Mouse (Mus musculus) heart, adult 8-10 months (tissue): ENCODE measurements around the gene 1700013F07Rik. TPM values are rescaled to one million over a fixed set of nuclear protein-coding genes. Genes with fewer than 3 reads are reported as not detected.
"Not testable (repeated sequence)": the region's sequence is repeated elsewhere in the genome, so short reads cannot be mapped to it uniquely, and the experiment has no call there.

Experiments
- DNase-seq: peaks from one replicate; pipeline ENCODE4 v3.0.0; 2022; ENCODE audit warnings: low spot score
- total RNA-seq, 4 experiments: library from RNA; stranded (reverse); gene quantifications; 2 replicates each; pipeline ENCODE4 v1.2.4; 2022

Gene 1700013F07Rik
- total RNA-seq = not detected

DNA sequence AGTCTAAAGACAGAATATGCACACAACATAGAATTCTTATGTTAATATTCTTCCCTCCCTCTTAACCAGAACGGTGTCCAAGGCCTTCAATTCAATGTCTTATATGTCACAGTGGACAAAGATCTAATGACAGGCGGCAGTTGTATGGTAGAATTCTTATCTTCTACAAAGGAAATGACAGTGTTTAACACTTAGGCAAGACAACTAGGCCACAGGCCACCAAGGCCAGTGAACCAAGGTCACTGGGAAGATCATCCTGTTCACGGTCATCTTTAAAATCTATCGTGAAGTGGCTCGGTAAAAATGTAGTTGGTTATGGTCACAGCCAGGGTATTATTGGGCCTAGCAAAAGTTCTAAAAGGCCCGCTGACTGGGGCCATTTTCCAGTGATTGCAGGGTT lies at the start of gene 1700013F07Rik:
Gene 1700013F07Rik, plus strand, starts transcription at position 200 of the 400 bp plus-strand sequence.
- no peak for DNase-seq

DNA sequence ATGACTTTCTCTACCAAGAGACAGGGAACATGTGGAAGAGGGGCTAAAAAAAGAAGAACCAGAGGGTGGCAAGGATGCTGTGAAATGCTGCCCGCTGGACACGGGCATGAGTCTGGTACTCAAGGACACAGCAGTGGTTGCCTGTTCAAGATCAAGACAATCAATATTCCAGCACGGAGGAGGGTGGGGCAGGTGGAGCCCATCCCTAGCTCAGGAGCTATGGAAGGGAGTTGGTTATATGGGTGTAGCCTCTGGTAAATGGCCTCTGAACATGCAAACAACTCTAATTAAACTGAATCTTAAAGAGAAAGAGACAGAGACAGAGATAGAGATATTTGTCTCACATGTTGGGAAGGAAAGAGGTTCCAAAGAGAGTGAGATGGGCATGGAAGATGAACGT lies 49.2 kb upstream of the 1700013F07Rik start:
- no peak for DNase-seq

GRCm38 (mm10) chr3:108489968-108490367 lies 44.0 kb upstream of the 1700013F07Rik start:
- DNase-seq = no peak

DNA sequence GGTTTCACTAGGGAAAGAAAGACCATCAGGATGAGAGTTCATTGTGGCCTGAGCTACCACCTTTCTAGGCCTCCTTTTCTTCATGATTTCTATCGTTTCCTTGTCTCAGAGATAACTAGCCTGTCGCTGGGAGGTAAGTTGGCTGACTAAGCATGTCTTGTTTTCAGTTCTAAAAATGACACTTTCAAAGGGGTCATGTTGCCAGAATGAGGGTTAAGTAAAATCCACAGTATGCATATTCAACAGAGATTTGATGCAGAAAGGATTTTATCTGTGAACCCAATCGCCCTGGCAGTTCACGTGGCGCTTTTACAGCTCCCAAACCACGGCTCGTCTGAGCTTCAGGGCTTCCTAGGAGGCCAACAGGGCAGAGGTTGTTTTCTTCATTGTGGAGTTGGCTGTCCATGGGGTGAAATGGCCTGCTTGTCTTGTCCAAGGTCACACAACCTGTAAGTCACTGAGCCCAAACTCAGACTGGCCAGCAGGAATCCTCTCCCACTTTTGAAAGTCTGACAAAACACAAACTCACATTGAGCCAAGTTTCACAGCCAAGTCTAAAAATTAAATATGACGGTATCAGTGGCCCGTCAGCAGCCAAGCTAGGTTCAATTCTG lies 39.0 kb upstream of the 1700013F07Rik start:
- no peak for DNase-seq

DNA sequence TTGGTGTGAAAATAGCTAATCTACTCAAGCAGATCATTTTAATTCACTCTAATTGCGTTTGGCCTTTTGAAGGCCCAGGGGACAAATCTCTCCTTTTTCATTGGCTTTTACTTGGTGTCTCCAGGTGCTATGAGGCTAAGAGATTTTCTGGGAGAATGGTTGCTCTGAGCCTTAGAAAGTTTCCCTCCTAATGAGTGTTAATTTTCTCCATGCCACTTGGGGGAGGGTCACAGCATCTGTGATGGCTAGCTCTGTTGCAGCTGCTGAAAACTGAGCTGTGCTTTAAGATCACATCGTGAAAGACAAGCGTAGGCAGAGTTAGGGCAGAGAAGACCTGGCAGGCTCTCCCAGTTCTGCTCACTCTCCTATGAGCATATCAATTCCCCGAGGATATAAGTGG lies 38.5 kb upstream of the 1700013F07Rik start:
- no peak for DNase-seq

GRCm38 (mm10) chr3:108497602-108498001 lies 36.3 kb upstream of the 1700013F07Rik start:
- DNase-seq = no peak

- no peak for DNase-seq
These were observed 34.1 kb upstream of the 1700013F07Rik start for GRCm38 (mm10) chr3:108499826-108500225.

DNA sequence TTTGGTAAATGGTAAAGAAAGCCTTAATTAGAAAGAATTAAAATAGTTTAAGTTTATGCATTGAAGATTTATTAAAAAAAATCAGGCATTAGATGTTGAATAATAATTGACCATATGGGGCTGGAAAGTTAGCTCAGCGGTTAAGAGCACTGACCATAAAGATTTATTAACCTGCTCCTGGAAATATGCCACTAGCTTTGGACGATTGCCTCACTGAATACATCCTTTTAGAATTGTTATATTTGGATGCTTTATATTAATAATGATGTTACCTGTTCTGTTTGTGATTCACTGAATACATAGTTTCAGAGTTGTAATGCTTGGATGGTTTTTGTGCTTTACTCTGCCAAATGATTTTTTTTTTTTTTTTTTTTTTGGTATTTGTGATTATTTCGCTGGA lies 32.5 kb upstream of the 1700013F07Rik start:
- DNase-seq = not testable (repeated sequence)

DNA sequence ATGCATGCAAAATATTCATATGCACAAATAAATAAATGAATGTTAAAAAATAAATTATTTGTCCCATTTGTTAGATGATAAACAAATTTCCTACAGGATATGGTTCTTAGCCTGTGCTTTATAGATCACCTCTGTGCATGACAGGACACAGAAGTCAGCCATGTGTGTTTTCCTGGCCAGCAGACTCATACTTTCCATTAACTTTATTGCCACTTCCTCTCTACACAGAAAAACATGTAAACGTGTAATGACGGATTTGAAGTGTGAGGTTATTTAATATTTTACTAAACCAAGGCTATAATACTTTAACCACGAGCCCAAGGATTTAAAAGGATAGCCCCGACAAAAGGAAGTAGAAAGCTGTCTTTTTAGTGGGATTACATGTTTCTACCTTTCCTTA lies 30.0 kb upstream of the 1700013F07Rik start:
- DNase-seq = no peak

- no peak for DNase-seq
These were observed 25.0 kb upstream of the 1700013F07Rik start for GRCm38 (mm10) chr3:108508745-108509474.

GRCm38 (mm10) chr3:108510156-108510555 lies 23.8 kb upstream of the 1700013F07Rik start:
- DNase-seq = no peak

DNA sequence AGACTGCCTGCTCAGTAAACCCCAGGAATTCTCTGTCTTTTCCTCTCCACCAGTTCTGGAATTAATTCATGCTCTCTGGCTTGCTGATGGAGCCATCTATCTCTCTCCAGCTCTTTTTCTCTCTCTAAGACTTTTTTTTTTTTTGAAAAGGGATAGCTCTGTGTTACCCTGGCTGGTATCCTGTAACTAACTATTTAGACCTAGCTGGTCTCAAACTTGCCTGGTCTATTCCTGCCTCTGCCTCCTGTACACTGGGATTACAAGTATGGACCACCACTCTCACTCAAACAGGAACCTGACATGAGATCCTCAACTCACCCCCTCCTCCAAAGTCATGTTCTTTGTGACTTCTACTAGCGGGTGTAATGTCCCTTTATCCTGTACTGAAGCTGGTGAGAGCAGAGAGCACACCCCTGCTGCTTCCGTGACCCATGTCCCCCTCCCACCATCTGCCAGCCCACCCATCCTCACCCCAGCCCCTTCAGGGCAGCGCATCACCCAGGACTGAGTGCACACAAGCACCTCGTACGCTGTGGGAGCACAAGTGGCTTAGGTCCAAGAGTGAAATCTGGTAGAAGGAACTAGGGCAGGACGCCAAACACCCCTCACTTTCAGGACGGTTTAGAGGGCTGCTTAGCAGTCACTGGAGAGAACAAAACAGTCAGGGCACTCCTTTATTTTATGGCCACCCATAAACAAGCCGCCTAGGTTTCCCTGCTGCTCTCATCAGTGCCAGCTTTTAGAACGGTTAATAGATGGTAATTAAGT lies 23.1 kb upstream of the 1700013F07Rik start:
- DNase-seq = no peak

- no peak for DNase-seq
These were observed 20.5 kb upstream of the 1700013F07Rik start for GRCm38 (mm10) chr3:108513465-108513864.

GRCm38 (mm10) chr3:108518276-108518675 lies 15.7 kb upstream of the 1700013F07Rik start:
- DNase-seq = no peak

DNA sequence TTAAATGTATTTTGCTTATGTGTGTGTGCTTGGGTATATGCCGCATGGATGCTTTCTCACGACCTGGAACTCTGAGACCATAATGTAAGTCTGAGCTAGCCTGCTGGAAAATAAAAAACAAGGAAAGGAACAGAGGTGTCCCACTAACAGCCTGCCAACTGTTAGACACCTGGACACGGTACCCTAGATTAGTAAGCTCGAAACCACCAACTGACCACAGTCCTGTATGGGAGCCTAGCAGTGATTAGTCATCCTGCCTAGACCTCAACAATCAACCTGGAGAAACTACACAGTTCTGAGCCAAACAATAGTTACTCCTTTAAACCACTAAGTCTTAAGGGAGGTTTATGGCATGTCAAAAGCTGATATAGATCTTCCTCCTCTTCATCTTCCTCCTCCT lies 10.5 kb upstream of the 1700013F07Rik start:
- no peak for DNase-seq

- no peak for DNase-seq
These were observed 5.5 kb upstream of the 1700013F07Rik start for GRCm38 (mm10) chr3:108528489-108528888.

GRCm38 (mm10) chr3:108533114-108533885 lies 650 bp upstream of the 1700013F07Rik start:
- no peak for DNase-seq

GRCm38 (mm10) chr3:108535896-108536516 lies 2.1 kb downstream of the 1700013F07Rik start:
- DNase-seq = no peak

DNA sequence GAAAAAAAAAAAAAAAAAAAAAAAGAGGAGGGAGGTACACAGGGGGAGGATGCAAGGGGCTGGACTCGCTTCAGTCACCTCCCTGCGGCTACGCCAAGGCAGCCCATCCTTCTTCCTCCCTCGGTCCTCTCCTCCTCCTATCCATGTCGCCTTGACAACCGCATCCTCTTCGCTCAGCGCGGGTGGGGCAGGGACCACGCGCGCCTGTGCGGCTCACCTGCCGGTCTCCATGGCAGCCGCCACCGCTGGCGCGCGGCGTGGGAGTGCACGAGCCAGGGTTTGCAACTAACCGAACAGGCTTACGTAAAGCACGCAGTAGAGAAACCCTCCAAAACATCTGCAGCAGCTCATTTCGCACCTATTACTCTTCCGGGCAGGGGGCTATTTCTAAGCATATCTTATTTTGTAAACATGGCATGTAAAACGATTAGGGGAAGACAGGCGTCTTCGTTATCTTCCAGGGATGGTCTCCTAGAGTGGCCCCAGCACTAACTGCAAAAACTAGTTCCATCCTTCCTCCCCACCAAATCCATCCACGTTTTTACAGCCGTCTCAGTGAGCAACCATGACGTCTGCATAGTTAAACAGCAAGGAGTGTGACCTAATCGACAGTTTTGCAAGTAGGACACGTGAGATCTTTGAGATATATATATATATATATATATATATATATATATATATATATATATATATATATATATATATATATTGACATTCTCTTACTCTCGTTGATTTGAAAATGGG lies 2.7 kb downstream of the 1700013F07Rik start, which contains the start of gene 5330417C22Rik:
Gene 5330417C22Rik, minus strand, starts transcription at position 20 of the 744 bp plus-strand sequence.
- DNase-seq = no peak

GRCm38 (mm10) chr3:108537303-108537702 lies 3.4 kb downstream of the 1700013F07Rik start:
- peak; percentile 81 for DNase-seq
